Comparison of ENCODE assay signal across 17 mouse cellular contexts in genomic region chr2:66597313-66597712, GRCm38 (mm10). TPM values are rescaled to one million over a fixed set of nuclear protein-coding genes. Genes with fewer than 3 reads are reported as not detected.
"Had no signal": no experiment of that assay in that cellular context is flagged by ENCODE, and none has a peak within 500 bp of the region (broad histone marks: within the 10 kb centered on the region; RNA-seq: fewer than 3 reads in every experiment).

No protein-coding gene starts in this region.

- H3K27me3 ChIP-seq: liver, embryonic 15.5 days; neural tube, embryonic 12.5 days had no signal

- H3K4me2 ChIP-seq: liver, embryonic 11.5 days; liver, embryonic 15.5 days; neural tube, embryonic 12.5 days had no signal

- DNase-seq: kidney, postnatal 4 days; lung, adult 2 months; lung, postnatal 10 days; lung, postnatal 4 days; midbrain, embryonic 14.5 days; right cerebral cortex, postnatal 4 days; spleen, adult 18-20 months; thymus, postnatal 4 days had no signal

- H3K36me3 ChIP-seq: limb, embryonic 10.5 days; liver, embryonic 15.5 days; midbrain, embryonic 10.5 days; neural tube, embryonic 12.5 days had no signal

- H3K4me3 ChIP-seq: layer of hippocampus, adult 2 months; left cerebral cortex, adult 2 months; limb, embryonic 10.5 days; liver, embryonic 15.5 days; midbrain, embryonic 10.5 days; neural tube, embryonic 12.5 days had no signal

RNA-seq across cellular contexts. Expression of gene Scn9a, which starts 37.4 kb away (rescaled TPM):
- total RNA-seq: megakaryocyte, adult 5-6 weeks; neutrophil, adult 5-6 weeks had no signal
- polyA plus RNA-seq: liver, embryonic 11.5 days had no signal
